Mouse (Mus musculus) kidney, adult 11 months (tissue): ENCODE measurements around the gene Parg.
"Not testable (repeated sequence)": the region's sequence is repeated elsewhere in the genome, so short reads cannot be mapped to it uniquely, and the experiment has no call there.

Source experiments
- DNase-seq: peaks from one replicate; pipeline ENCODE4 v3.0.0; 2022

The Parg gene

DNA sequence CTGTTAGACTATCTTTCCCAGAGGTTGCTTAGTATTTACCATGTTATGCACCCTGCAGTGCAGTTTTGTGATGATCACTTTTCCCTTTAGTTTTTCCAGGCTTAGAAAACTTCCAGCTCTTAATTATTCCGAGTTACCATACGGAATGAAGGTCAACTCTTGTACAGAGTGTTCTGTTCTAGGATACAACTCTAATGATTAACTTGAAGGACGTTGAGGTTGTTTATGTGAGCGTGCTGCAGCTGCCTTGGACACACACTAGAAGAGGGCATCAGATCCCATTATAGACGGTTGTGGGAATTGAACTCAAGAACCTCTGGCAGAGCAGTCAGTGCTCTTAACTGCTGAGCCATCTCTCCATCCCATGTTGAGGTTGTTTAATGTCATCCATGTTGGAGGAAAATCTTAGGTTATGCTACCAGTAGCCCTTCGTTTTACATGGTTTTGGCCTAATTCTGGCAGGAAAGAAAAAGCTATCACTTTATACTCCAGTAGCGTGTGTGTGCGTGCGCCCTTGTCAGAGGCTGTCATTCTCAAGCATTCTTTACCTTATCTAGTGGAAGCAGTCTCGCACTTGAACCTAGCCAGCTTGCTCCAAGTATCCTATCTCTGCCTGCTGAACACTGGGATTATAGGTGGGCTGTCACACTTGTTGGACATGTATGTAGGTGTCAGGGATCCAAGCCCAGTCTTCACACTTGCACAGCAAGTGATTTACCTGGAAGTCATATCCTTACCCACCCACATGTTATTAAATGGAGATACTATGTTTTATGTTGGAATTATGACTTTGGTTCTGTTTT lies 22.2 kb upstream of the Parg start:
- DNase-seq, result peak; percentile 49

- DNase-seq, result no peak
Measured at GRCm38 (mm10) chr14:32180861-32181260, 20.9 kb upstream of the Parg start.

DNA sequence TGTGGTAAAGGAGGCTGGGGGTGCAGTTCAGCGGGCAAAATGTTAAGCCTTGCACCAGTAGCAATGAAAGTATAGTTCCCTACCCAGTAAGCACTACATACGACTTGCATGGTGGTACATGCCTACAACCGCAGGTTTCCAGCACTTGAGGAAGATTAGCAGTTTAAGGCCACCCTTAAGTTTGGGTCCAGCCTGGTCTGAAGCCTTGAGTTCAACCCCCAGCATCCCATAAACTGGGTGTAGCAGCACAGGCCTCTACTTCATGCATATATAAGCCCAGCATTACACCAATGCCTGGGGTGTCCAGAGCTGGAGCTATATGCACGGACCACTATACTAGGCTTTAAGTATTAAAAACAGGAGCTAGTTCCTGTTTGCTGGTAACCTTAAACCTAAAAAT lies 17.9 kb upstream of the Parg start:
- DNase-seq, result no peak

GRCm38 (mm10) chr14:32190627-32191391 lies 10.9 kb upstream of the Parg start:
- DNase-seq, result no peak

GRCm38 (mm10) chr14:32191926-32192325 lies 9.8 kb upstream of the Parg start:
- no peak for DNase-seq

GRCm38 (mm10) chr14:32192437-32192836 lies 9.3 kb upstream of the Parg start:
- DNase-seq, result peak; percentile 38

DNA sequence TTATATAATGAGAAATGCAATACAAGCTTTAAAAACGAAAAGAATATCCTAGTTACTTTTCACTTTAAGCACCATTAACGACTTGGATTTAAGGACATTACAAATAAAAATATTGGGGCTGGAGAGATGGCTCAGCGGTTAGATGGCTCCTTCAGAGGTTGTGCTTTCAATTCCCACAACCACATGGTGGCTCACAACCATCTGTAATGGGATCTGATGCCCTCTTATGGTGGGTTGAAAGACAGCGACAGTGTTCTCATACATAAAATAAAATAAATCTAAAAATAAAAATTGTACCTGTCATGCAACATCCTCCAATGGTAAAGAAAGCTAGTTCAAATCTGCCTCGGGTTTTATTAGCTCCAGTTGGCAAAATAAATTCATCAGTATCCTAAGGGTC lies 8.2 kb upstream of the Parg start:
- not testable (repeated sequence) for DNase-seq

GRCm38 (mm10) chr14:32201354-32201753 lies 395 bp upstream of the Parg start:
- DNase-seq, result no peak

DNA sequence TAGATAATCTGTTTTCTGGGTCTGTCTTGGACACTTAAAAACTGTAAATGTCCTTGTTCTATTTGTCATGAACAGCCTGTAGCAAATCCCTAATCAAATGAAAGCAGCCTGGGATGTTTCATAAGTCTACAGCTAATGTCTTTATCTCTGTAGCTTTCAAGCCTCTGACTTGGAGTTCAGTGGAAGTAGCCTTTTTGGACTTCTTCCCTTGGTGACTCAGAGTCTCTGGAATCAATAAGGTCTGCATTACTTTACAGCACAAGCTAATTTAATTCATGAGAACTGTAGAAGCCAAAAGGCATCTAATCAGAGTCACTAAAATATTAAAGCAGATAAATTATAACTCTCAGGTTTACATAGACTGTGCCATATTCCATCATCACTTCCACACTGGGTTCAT lies 24.9 kb downstream of the Parg start:
- DNase-seq, result no peak

DNA sequence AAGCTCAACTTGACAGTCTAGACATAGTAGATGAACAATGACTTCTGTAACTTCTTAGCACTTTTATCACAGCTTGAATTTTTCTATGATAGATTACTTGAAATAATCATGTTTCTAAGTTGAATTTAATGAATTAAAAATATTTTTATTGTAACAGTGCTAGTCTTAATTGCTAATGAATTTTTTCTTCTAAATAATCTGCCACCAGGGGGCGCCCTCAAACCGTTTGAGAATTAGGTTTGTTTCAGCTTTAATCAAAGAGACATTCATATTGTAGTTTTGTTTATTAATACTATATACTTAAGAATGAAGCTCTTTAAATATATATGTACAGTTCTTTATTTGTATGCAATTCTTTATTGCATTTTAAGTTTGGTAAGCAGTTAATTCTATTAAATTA lies 27.2 kb downstream of the Parg start:
- DNase-seq, result no peak

- no peak for DNase-seq
Measured at GRCm38 (mm10) chr14:32242401-32242800, 40.7 kb downstream of the Parg start.

GRCm38 (mm10) chr14:32246019-32246418 lies 44.3 kb downstream of the Parg start:
- no peak for DNase-seq

DNA sequence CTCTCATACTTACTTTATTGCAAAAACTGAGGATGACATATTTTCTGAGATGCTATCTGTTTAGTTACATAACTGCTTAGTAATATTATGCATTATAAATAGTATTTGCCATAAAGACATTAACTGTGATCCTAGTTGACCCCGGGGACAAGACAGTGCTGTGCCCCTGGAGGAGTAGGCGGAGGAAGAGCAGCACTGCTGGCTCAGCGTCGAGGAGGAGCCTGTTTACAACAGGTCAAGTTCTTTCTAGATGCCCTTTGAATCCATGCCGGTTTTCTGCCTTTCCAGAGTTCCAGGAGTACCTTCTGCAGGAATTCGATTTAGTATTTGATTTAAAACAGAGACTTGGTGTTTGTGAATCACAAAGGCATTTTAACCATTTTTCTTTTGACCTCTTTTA lies 47.9 kb downstream of the Parg start:
- DNase-seq, result peak; percentile 51

DNA sequence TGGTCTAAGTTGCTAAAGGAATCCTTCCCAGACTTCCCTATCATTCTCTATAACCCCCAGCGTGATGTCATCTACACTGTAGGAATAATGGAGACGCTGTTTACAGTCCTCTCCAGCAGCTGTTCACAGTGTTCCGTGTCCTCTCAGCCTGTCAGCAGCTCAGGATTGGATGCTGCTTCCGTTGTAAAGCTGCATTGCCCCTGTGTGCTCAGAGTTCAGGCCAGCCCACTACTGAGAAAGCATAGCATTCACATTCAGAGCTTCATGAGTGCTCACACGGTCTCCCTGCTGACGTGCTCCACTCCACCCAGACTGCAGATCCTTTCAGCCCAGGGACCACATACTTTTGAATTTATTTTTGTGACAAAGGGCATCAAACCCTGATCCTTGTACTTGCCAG lies 59.1 kb downstream of the Parg start:
- DNase-seq, result no peak

- no peak for DNase-seq
Measured at GRCm38 (mm10) chr14:32261741-32262140, 60.0 kb downstream of the Parg start.

- DNase-seq, result no peak
Measured at GRCm38 (mm10) chr14:32268999-32269398, 67.2 kb downstream of the Parg start.

- DNase-seq, result no peak
Measured at GRCm38 (mm10) chr14:32269589-32269988, 67.8 kb downstream of the Parg start.

DNA sequence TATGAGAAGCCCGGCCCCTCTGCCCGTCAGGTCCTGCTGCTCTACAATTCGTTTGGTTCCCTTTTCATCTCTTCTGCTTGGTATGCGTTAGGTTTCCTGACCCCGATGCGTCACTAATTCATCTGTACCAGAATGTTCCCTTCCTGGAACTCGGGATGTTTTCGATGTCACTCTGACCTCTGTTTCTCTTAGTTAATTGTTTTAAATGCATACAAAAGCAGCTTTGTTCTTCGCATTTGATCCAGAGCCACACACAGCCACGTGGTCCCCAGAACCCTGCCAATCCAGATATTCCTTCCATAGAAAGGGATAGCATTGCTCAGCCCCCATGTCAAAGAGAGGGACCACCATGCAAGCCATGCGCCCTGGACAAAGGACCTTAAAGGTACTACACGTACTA lies 99.9 kb downstream of the Parg start:
- DNase-seq, result no peak

DNA sequence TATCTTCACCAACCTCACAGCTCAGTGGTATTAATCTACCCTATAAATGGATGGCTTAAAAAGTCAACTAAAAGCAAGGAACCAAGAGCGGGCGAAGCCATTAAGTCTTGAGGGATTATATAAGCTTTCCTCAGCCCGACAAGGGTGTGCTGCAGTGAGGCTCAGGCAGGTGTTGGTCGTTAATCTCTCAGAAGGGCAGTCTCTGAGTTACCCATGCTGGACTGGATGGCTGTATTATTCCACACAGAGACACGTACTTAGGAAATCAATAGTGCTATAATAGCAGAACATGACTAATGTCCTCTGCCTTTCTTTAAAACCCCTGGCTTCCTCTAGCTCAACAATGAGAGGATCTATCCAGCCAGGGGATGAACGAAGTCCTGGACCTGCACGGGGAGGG lies 100.7 kb downstream of the Parg start:
- no peak for DNase-seq

DNA sequence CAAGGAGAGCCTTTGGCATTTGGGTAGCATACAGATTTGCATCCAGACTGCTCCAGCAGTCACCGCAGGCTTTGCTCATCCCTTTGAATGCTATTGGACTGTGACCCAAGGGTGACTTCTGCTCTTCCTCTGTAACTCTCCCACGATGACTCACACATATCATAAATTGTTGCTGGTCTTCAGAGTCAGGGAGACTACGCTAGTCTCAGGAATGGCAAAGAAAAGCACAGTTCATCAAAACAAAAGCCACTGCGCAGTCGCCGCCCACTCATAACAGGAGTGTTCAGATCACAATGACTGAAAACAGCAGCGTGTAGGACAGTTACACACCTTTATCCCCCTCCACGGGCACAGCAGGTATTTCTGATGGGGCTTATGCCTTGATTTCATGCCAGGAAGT lies 103.2 kb downstream of the Parg start:
- DNase-seq, result no peak

- peak; percentile 33 for DNase-seq
Measured at GRCm38 (mm10) chr14:32309876-32310275, 108.1 kb downstream of the Parg start.

- no peak for DNase-seq
Measured at GRCm38 (mm10) chr14:32311381-32312035, 109.8 kb downstream of the Parg start.

DNA sequence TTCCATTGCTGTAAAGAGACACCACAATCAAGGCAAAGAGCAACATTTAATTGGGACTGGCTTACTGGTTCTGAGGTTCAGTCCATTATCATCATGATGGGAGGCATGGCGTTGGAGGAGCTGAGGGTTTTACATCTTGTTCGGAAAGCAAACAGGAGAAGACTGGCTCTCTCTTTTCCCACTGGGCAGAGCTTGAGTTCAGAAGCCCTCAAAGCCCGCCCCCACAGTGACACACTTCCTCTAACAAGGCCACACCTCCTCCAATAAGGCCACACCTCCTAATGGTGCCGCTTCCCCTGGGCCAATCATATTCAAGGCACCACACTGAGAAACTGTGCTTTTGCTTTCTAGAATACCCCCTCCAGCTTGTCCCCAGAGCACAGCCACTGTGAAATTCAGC lies 116.1 kb downstream of the Parg start:
- DNase-seq, result no peak
